Mouse (Mus musculus) myocyte (in vitro differentiated cells): ENCODE data around the gene Gp1ba.

Experiments used
- CEBPB ChIP-seq: IDR thresholded peaks from 2 replicates; pipeline ENCODE4 v1.6.1; 2011; ENCODE audit warnings: mild to moderate bottlenecking, moderate library complexity; ENCODE audit not compliant: poor library complexity, insufficient read depth, severe bottlenecking
- E2F4 ChIP-seq: IDR thresholded peaks from one replicate; pipeline ENCODE4 v1.6.1; 2011; ENCODE audit warnings: mild to moderate bottlenecking, control low read depth, moderate library complexity; ENCODE audit not compliant: insufficient read depth
- MAX ChIP-seq: IDR thresholded peaks from one replicate; pipeline ENCODE4 v1.6.1; 2011; ENCODE audit warnings: low read depth, mild to moderate bottlenecking, control low read depth
- MYOD1 ChIP-seq, 3 experiments: IDR thresholded peaks; one replicate each; pipeline ENCODE4 v1.6.1; 2011; ENCODE audit warnings: control low read depth in 2 of 3, low read depth in 2 of 3, mild to moderate bottlenecking in 2 of 3, moderate library complexity in 1 of 3; ENCODE audit not compliant: insufficient read length in 2 of 3, control insufficient read depth in 1 of 3
- POLR2A ChIP-seq: IDR thresholded peaks from one replicate; pipeline ENCODE4 v1.6.1; 2011; ENCODE audit warnings: low read depth, mild to moderate bottlenecking, control low read depth, moderate library complexity; ENCODE audit not compliant: insufficient read length
- POLR2AphosphoS2 ChIP-seq: IDR thresholded peaks from one replicate; pipeline ENCODE4 v1.6.1; 2011; ENCODE audit warnings: low read depth, control low read depth; ENCODE audit not compliant: insufficient read length
- REST ChIP-seq: IDR thresholded peaks from one replicate; pipeline ENCODE4 v1.6.1; 2011; ENCODE audit warnings: mild to moderate bottlenecking, control low read depth, moderate library complexity; ENCODE audit not compliant: insufficient read depth, insufficient read length
- SRF ChIP-seq: IDR thresholded peaks from one replicate; pipeline ENCODE4 v1.6.1; 2011; ENCODE audit warnings: low read depth; ENCODE audit not compliant: control insufficient read depth, insufficient read length
- TCF12 ChIP-seq: IDR thresholded peaks from one replicate; pipeline ENCODE4 v1.6.1; 2011; ENCODE audit warnings: mild to moderate bottlenecking, control low read depth; ENCODE audit not compliant: poor library complexity, insufficient read depth, severe bottlenecking
- USF1 ChIP-seq: IDR thresholded peaks from one replicate; pipeline ENCODE4 v1.6.1; 2011; ENCODE audit warnings: low read depth, mild to moderate bottlenecking, control low read depth, moderate library complexity

- TF ChIP-seq POLR2A (no peak), TCF12 (no peak), CEBPB (no peak), MYOD1 (IDR thresholded peaks at IDR 0.05; ENCODE audit: control insufficient read depth in 1 of 3, insufficient read length in 2 of 3, low read depth in 2 of 3) (no peak), E2F4 (no peak), REST (no peak), POLR2AphosphoS2 (no peak), USF1 (no peak), MAX (no peak), SRF (no peak)
Observed at GRCm38 (mm10) chr11:70637764-70638163, 1.2 kb upstream of the Gp1ba start.
